Mouse (Mus musculus) olfactory bulb, adult 2 months (tissue): ENCODE results near the gene Rasl11b.

ENCODE experiments used
- CTCF ChIP-seq: fragments of 200-500 bp; IDR thresholded peaks from 2 replicates; pipeline ENCODE4 v1.5.1; 2012; ENCODE audit warnings: low read depth, mild to moderate bottlenecking, low read length, moderate library complexity; ENCODE audit not compliant: insufficient read depth
- POLR2A ChIP-seq: fragments of 200-500 bp; IDR thresholded peaks from 2 replicates; pipeline ENCODE4 v1.6.1; 2012; ENCODE audit warnings: mild to moderate bottlenecking, low read depth, low read length, moderate library complexity; ENCODE audit not compliant: insufficient read depth

DNA sequence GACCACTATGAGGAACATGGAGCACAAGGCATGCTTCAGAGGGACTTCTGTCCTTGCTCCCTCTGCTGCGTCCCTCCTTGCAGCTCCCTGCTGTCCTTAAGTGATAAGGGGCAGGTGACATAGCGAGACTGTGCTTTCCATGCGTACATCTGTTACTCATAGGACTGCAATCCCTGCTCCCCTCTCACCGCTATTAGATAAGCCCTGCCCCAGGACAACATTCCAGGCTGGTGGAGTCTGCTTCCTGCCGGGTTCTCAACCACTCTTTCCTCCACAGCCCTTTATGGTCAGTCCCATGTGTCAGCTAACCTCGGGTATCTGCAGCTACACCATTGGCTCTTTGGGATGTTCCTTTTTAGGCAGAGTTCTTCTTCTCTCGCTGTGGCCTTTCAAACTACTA is 13.4 kb downstream of the Rasl11b start:
- TF ChIP-seq CTCF (no peak), POLR2A (no peak)
